Mouse (Mus musculus) thymus, adult 2 months (tissue): ENCODE data around the gene Gm525. TPM values are rescaled to one million over a fixed set of nuclear protein-coding genes. Genes with fewer than 3 reads are reported as not detected.

Experiments used
- DNase-seq: peaks from one replicate; pipeline ENCODE4 v3.0.0; 2021
- H3K27ac ChIP-seq: fragments of 200-500 bp; 2 replicates; pipeline ENCODE4 v1.5.1; 2012; ENCODE audit warnings: low read length, control low read depth; ENCODE audit not compliant: control insufficient read depth, insufficient read depth
- H3K27me3 ChIP-seq: fragments of 200-500 bp; 2 replicates; pipeline ENCODE4 v1.6.1; 2012; ENCODE audit warnings: mild to moderate bottlenecking, low read length, moderate library complexity, mixed read lengths; ENCODE audit not compliant: control insufficient read depth, insufficient read depth
- H3K36me3 ChIP-seq: fragments of 200-500 bp; 2 replicates; pipeline ENCODE4 v1.6.1; 2012; ENCODE audit warnings: mild to moderate bottlenecking, low read length, moderate library complexity; ENCODE audit not compliant: control insufficient read depth, insufficient read depth
- H3K4me1 ChIP-seq: fragments of 200-500 bp; replicated peaks from 2 replicates; pipeline ENCODE4 v1.6.1; 2012; ENCODE audit warnings: low read length; ENCODE audit not compliant: control insufficient read depth, insufficient read depth
- H3K4me3 ChIP-seq: fragments of 200-500 bp; 2 replicates; pipeline ENCODE4 v1.5.1; 2012; ENCODE audit warnings: mild to moderate bottlenecking, low read length, control low read depth, moderate library complexity; ENCODE audit not compliant: control insufficient read depth, insufficient read depth
- CTCF ChIP-seq: fragments of 200-500 bp; IDR thresholded peaks from 2 replicates; pipeline ENCODE4 v1.5.1; 2012; ENCODE audit warnings: mild to moderate bottlenecking, control low read depth, low read length, moderate library complexity, borderline replicate concordance; ENCODE audit not compliant: control insufficient read depth, poor library complexity, insufficient read depth; ENCODE audit errors: extremely low read depth
- POLR2A ChIP-seq: fragments of 200-500 bp; IDR thresholded peaks from 2 replicates; pipeline ENCODE4 v1.6.1; 2012; ENCODE audit warnings: mild to moderate bottlenecking, low read length, control low read depth, moderate library complexity; ENCODE audit not compliant: control insufficient read depth, poor library complexity, insufficient read depth; ENCODE audit errors: extremely low read depth
- WGBS: fragments of 180-500 bp; shearing (Covaris S2); methylation state at CpG from one replicate; pipeline ENCODE4 v1.1.7; 2018; 5-methylcytosine and 5-hydroxymethylcytosine counted together
- polyA plus RNA-seq: library from polyadenylated mRNA; depleted of rRNA; stranded (reverse); fragments of >200 nt; gene quantifications from 2 replicates; pipeline ENCODE4 v1.2.3, GENCODE M21; 2012; rRNA removed

Gene Gm525
- polyA plus RNA-seq, 1 experiment = 35.9 TPM

DNA sequence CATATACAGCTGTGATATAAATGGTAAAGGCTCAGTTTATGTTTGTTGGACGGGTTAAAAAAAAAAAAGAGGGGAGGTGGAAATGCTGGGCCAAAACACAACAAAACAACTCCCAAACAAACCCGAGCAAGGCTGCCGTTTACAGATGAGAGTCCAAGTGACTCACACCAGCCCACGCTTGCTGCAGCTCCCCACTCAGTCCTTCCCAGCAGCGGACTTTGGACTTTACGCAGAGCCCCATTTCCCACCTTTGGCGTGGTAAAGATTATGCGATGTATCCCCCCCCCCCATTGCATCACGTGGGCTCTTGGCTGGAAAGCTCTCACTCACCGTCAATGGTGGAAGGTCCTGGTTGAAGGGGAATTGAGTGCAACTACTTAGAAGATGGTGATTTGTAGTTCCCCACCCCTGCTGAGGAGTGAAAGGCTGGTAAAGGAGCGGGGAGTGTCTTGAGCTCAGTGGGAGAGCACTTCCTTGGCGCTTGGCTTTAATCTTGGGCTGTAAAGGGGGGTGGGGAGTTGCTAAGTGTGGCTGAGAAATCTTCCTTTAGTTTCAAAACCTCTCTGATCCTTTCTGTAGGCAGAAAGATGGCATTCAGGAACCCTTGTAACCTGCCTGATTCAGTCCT, 33.7 kb downstream of the Gm525 start:
- 67% methylated on average over 12 of the region's 12 CpGs for WGBS

DNA sequence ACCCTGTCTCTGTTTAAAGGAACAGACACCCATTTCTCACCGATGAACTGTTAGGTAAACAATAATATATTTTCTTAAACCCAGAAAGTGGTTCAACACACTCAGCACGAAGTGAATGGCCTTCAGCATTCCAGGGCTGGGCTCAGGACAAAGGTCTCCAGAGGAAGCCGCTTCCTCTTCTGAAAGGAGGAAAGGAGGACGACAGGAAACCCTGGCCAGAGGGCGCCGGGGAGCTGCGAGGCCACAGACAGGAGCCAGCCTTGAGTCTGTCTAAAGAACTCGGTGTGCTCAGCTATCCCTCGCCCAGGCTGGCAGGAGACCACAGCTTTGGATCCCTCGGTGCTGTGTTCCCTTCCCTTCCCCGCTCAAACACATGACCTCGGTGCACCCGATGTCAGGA, 50.8 kb downstream of the Gm525 start:
- Histone ChIP-seq H3K4me1 (peaks cover 7% of the 10 kb centered on the region), H3K27ac (no peak overlapping the region), H3K36me3 (no peaks in the 10 kb centered on the region), H3K4me3 (no peak overlapping the region), H3K27me3 (no peaks in the 10 kb centered on the region)
- no peak for TF ChIP-seq CTCF
- 21% methylated on average over 13 of the region's 13 CpGs for WGBS
- DNase-seq = no peak

More for the DNA sequence above, 33.7 kb downstream of the Gm525 start:
- no peak for DNase-seq
- Histone ChIP-seq H3K27ac (no peak overlapping the region), H3K36me3 (no peaks in the 10 kb centered on the region), H3K27me3 (no peaks in the 10 kb centered on the region), H3K4me1 (peaks cover 5% of the 10 kb centered on the region), H3K4me3 (no peak overlapping the region)
- TF ChIP-seq POLR2A = no peak
- TF ChIP-seq CTCF = no peak

DNA sequence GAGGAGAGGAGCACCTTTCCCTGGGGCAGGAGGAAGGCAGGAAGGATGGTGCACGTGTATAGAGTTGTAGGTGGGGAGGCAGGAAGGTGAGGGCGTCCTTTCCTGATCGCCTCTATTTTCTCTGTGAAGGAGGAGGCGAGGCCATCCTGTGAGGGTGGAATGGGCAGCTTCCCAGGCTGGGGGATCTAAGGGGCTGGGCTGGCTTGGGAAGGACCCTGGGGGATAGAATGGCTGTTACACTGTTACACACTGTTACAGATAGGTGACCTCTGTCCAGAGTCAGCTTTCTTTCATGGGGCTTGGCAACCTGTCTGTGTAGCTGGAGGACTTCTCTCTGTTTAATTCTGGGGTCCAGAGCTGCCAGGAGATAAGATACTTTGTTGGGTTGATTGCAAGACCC, 57.2 kb downstream of the Gm525 start:
- no peak for DNase-seq
- 69% methylated on average over 4 of the region's 4 CpGs for whole genome bisulfite sequencing
- Histone ChIP-seq H3K36me3 (no peaks in the 10 kb centered on the region), H3K27me3 (no peaks in the 10 kb centered on the region), H3K4me3 (no peak overlapping the region), H3K27ac (no peak overlapping the region), H3K4me1 (no peaks in the 10 kb centered on the region)
- TF ChIP-seq CTCF (no peak), POLR2A (no peak)

DNA sequence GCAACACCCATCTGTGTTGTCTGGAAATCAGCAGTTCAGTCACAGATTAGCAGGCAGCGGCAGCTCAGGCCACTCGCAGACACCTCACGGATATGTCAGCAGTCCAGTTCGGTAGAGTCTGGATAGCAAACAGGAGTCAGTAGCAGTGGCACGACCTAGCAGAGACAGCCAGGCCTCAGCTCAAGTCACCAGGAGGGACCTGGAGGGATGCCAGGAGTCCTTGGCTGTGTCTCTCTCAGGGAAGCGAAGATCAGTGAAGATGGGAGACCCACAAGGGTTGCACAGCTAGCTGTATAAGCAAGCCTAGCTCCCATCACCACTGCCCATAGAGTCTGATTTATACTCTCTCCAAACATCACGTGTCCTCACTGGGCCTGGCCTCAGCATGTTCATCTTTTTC, 58.8 kb downstream of the Gm525 start:
- Histone ChIP-seq H3K27ac (no peak overlapping the region), H3K4me1 (no peaks in the 10 kb centered on the region), H3K36me3 (no peaks in the 10 kb centered on the region), H3K27me3 (no peaks in the 10 kb centered on the region), H3K4me3 (no peak overlapping the region)
- DNase-seq = no peak
- TF ChIP-seq POLR2A (no peak), CTCF (no peak)
- 94% methylated on average over 7 of the region's 7 CpGs for WGBS

DNA sequence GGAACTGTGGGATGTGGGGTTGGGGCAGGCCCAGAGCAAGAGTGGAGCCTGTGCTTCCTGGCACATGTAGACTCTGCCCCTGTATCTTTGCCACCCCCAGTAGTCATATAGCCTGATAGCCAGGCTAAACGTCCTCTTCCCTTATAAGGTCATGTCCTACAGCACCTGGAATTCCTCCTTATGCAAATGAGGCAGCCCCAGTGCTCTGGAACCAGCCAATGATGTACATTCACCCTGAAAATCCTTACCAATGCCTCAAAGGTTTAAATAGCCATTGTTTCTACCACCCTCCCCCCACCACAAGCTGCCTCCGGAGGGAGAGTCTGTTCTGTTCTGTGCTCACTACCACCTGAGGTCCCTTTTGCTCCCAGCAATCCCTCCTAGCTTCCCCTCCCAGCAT, 60.6 kb downstream of the Gm525 start:
- Histone ChIP-seq H3K36me3 (no peaks in the 10 kb centered on the region), H3K27me3 (no peaks in the 10 kb centered on the region), H3K27ac (no peak overlapping the region), H3K4me3 (no peak overlapping the region), H3K4me1 (no peaks in the 10 kb centered on the region)
- 88% methylated on average over 2 of the region's 2 CpGs for WGBS
- DNase-seq = no peak
- TF ChIP-seq CTCF (no peak), POLR2A (no peak)

DNA sequence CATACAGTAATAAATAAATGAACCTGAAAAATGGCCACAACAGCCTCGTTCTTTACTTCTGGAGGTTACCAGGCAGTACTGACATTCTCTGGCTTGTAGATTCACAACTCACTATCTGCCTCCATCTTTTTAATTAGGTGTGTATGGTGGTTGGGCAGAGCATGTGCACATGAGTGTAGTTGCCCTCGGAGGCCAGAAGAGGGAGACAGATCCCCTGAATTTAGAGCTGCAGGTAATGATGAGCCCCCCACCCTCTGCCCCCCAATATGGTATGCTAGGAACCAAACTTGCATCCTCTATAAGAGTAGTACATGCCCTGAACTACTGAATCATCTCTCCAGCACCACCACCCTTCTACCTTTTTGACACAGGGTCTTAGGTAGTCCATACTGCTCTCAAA, 64.3 kb downstream of the Gm525 start:
- WGBS = 98% methylated on average over 2 of the region's 2 CpGs
- TF ChIP-seq CTCF (no peak), POLR2A (no peak)
- DNase-seq = no peak
- Histone ChIP-seq H3K4me3 (no peak overlapping the region), H3K27ac (no peak overlapping the region), H3K36me3 (no peaks in the 10 kb centered on the region), H3K4me1 (no peaks in the 10 kb centered on the region), H3K27me3 (no peaks in the 10 kb centered on the region)

Other genes with a start within 250 kb of the Gm525 start
- gene Akap1, start 209.3 kb upstream of the Gm525 start, polyA plus RNA-seq = 33.6 and 41.3 TPM in 2 replicates
- gene Scpep1, start 118.4 kb upstream of the Gm525 start, polyA plus RNA-seq = 7.7 and 10.3 TPM in 2 replicates
- 0.51 and 0.79 TPM in 2 replicates for gene Elobl, start 106.9 kb upstream of the Gm525 start, polyA plus RNA-seq
- 12.8 and 14.7 TPM in 2 replicates for gene Coil, start 103.6 kb upstream of the Gm525 start, polyA plus RNA-seq
- 80.5 and 120 TPM in 2 replicates for gene Trim25, start 74.5 kb upstream of the Gm525 start, polyA plus RNA-seq
- 81.2 and 84.0 TPM in 2 replicates for gene Dgke, start 7.0 kb upstream of the Gm525 start, polyA plus RNA-seq
- gene Nog, start 228.5 kb downstream of the Gm525 start, polyA plus RNA-seq = 0.26 and 0.53 TPM in 2 replicates